Mouse (Mus musculus) frontal cortex, adult (tissue): ENCODE results near the gene Tstd2.

Experiments used
- ATAC-seq: cut with Nextera tagmentation; 2 replicates; pipeline ENCODE4 v1.9.2; 2017; ENCODE audit warnings: mild to moderate bottlenecking, moderate library complexity, mixed read lengths; ENCODE audit not compliant: low TSS enrichment

The Tstd2 gene

DNA sequence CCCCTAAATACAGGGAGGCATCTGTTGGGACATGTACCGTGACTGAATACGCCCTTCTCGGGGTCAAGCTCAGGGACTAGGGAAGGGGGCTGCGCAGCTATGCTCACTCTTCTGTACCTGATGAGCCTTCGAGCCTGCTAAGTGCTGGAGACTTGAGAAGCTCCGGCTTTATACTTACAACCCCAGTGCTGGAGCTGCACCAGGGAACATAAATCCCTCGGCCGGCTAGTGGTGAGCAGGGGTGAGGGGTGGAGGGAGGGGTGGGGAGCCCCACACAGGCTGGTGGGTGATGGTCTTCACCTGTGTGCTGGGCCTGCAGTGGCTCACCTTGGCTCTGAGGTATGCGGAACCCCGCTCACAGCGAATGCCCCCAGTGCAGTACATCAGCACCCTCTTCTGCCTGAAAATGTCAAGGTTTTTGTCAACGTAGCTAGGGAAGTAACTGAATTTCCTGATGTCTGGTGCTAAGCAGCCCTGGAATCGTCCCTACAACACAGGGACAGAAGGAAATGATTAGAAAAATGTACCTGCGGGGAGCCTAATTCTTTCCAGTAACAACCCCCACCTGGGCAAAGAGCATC lies 18.9 kb downstream of the Tstd2 start:
- no peak for ATAC-seq

DNA sequence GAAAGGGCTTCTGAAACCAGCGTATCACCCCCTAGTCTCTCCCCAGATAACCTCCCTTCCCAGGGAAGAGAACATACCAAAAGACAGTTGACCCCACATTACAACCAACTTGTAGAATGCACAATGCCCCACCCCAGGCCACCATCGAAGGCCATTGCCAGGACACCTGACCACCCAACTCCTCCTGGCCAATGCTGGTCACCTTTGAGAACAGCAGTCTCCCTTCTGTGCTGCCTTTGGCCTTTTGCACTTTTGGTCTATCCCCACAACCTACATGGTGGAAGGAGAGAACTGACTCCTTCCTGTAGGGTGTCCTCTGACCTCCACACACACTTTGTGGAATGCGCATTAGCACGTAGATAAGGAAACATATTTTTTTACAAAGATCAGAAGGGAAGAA lies 21.0 kb downstream of the Tstd2 start:
- ATAC-seq = no peak

DNA sequence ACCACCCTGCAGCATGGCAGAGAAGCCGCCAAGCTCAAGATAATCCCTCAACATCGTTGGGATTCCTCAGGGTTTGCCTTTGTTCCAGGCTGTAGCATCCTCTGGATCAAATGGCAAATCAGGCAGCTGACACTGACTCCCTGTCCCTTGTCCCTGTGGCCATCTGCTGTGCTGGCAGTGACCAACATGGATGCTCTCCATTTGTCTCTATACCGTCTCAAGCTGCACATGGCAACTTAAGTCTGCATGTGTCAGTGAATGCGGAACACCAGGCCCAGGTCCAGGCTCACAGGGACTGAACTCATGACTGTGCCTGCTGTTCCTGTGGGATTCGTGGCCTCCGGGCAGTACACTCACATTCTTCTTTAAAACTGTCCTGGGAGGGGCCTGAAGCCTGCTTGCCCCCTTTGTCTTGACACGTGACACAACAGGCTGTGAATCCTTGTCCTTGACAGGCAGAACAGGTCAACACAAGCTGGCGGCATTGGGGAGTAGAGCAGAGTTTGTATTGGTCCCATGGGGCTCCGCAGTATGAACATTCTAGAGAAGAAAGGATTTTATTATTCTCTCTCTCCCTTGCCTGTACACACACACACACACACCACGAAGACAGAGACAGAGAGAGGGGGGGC lies 21.8 kb downstream of the Tstd2 start:
- ATAC-seq = no peak

DNA sequence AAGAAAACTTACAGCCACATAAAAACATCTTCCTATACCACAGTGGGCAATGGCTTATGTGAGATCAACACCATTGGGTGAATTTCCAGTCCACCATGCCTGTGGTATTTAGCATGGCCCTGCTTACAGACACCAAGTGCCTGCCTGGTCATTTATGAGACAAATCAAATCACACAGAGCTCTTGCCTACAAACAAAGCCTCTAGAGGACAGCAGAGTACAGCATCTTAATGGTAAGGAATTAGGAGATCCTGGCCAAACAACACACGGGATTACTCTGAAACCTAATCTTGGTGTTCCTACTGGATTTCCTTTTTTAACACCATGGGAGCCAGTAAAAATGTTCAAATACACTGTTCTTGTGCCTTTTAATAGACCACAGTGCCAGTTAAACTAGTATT lies 23.2 kb downstream of the Tstd2 start:
- no peak for ATAC-seq

DNA sequence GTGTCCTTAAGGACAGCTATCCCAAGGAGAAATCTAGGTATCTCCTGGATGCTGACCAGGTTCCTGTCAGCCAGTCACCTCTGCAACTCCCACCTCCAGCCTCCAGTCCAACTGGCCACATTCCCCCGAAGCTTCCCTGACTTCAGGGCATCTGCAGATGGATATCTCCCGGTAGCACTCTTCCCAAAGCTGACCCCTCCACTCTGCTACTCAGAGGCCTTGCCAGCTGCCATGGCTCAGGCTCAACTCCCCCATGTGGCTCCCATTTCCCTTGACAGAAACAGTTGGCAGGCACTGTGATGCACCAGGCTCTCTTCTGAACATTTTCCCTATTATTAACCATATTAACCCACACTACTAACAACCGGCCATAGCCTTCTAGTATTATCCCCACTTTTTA lies 27.1 kb downstream of the Tstd2 start:
- ATAC-seq = no peak

DNA sequence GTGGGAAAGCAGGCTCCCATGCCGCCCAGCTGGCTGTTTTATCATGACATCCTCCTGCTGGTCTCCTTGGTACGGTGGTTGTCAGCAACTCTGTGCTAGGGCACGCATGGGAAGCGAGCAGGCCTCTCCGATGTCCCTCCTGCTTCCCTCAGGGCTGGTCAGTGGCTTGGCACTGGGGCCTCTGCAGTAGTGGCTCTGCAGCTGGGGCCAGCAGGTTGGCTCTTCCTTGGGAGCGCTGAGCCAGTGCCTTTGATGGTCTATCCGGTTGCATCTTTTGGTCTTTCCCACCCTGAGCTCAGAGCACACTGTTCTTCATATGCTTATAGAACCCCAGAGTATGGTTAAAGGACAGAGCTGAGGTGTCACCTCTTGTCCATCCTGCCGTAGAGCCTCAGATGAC lies 28.4 kb downstream of the Tstd2 start:
- ATAC-seq = no peak

DNA sequence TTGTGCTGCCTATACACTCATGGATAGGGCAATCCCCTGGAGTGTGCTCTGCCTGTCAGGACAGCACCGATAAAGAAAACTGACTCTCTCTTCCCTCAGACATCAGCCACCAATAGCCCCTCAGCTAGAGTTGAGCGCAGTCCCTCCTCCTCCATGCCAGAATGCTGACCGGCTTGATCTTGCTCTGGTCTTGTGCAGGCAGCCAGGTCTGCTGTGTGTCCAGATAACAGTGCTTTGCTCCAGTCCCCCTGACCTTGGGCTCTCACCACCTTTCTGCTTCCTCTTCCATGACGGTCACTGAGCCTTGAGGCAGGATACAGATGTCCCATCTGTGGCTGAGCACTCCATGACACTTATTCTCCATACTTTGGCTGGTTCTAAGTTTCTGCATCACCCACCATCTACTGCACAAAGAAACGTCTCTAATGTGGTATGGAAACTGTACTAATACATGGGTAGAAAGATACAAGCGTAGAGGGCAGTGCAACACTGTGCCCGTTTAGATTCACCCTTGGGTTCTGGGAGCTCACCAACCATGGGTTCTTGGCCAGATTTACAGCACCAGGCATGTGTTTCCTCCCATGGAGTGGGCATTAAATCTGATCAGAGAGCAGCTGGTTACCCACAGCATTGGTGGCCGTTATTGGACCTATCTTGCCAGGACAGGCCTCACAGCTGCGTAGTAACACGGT lies 36.3 kb downstream of the Tstd2 start:
- no peak for ATAC-seq

DNA sequence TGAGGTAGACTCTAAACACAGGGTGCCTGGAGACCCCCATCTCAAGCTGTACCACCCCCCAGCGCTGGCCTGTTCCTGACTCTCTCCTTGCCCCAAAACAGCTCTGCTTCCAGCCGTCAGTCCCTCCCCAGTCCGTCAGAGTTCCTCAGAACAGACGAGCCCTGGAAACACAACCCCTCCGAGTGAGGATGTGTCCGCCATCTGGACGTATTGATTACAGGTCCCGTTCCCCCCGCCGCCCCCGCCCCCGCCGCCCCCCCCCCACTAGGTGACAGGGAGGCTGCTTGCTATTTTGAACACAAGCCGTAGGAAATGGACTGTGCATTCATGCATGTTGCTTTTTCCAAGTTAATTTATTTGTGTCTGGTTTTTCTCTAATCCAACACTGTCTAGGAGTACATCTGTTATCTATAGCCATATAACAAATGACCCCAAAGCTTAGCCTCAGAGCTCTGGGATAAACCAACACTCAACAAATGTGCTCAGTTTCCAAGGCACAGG lies 37.2 kb downstream of the Tstd2 start:
- no peak for ATAC-seq

DNA sequence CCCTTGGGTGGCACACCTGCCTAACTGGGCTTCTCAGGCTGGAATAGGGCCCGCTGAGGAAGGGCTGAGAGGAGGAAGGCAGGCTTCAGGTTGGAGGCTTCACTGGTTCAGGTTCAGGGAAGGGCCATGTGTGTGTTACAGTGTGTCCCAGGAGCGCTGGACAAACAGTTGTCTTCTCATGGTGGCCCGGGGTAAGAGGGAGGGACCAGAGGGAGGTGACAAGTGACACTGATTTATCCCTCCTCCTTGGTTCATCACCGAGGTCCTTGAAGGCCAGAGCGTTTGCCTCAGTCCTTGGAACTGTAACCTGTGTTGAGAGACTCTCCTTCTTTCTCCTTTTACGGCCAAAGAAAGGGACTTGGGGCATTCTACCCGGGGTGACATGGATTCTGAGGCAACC lies 38.0 kb downstream of the Tstd2 start:
- no peak for ATAC-seq

DNA sequence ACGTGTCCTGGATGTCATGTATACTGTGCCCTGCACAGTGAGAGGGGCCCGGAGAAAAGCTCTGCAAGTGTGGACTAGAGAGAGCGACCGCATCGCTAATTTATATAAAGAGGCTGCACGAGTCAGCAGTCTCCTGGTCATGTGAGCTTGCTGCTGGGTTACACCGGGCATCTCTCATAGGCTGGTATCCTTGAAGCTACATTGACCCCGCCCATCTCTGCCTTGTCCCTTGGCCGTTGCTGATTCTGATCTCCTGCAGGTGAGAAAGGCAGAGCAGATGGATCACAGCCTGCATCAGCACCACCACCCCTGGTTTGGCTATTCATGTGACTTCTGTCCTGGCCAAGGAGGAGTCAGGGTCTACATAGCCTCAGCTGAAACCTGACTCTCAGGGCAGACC lies 39.4 kb downstream of the Tstd2 start:
- no peak for ATAC-seq

DNA sequence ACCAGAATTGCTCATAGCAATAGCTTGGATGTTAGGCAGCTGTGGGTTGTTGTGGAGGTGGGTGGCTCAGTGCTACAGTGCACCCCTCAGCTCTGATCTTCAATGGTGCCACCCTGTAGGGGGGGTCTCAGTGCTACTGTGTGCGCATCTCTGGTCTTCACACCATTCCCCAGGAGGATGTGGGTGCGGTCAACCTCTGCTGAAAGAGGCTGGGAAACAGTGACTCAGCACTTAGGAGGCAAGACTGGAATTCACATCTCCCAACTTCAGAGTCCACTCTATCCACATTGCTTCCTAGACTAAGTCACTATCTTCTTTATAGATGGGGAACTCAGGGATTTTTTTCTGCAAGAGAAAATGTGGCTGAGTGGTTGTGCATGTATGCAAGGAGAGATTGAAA lies 40.9 kb downstream of the Tstd2 start:
- ATAC-seq = no peak

DNA sequence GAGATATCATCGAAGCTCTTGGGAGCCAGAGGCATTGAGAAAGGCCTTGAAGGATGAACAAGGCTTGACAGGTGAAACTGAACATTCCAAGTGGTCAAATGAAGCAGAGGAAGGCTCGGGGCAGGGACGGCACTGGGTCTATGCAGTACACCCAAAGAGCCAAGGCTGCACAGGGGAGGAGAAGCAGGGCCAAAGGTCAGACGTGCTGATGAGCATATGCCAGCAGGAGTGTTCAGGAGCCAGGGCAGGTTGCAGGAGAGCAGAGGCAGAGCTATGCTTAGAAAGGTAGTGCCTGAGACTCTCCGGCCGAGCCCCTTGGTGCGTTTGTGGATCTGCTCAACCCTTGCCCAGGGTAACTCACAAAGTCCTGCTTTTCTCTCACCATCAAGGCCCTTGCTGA lies 41.9 kb downstream of the Tstd2 start:
- ATAC-seq = no peak

DNA sequence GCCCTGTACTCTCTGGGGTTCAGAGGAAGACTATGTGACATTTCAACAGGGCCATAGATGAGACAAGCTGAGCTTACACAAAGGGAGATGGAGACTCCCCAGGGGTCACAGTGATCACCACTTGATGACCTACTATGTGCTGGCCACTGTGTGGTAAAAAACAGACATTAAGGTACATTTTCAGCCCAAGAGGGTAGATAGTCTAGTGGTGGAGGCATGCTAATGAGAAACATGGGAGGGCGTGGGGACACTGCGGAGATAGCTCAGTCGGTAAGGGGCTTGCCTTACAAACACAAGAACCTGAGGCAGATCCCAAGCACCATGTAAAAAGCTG lies 42.7 kb downstream of the Tstd2 start:
- no peak for ATAC-seq

DNA sequence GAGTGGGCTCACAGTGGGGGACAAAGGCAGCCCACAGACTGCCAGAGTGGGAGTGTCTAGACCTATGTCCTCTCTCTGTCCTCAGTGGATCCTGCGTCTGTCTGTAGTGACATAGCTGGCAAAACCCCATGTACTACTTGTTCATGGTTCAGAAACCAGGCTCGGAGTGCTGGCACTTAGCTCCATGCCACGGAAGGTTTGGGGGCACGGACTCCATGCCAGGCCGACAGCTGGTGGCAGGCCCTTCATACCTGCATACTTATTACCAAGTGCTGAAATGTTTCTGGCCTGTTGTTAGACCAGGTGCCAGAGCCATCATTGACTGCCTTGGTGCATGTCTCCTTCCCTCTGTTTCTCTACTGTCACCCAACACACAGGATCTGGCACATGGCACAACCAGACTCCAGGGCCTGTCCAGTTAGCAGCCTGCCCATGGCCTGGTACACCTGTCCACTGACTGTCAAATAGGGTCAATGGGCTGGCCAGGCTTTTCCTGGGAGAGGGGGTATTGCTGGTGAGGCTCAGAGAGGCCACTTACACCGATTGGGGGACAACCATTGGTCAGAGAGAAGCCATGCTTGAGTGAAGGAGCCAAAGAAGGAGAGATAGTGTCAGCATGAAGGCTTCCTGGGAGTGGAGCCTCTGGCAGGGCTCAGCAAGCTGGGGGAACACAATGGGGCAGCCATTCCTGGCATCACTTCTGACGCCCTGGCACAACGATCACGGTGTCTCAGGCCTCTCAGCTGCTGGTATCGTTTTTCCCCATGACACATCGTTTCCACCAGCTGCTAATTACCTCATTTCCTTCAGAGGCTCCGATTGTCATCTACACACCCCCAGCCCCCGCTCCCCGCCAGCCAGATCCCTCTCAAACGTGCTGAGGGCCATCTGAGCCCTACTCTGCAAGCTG lies 43.3 kb downstream of the Tstd2 start:
- ATAC-seq = peak; percentile 22

DNA sequence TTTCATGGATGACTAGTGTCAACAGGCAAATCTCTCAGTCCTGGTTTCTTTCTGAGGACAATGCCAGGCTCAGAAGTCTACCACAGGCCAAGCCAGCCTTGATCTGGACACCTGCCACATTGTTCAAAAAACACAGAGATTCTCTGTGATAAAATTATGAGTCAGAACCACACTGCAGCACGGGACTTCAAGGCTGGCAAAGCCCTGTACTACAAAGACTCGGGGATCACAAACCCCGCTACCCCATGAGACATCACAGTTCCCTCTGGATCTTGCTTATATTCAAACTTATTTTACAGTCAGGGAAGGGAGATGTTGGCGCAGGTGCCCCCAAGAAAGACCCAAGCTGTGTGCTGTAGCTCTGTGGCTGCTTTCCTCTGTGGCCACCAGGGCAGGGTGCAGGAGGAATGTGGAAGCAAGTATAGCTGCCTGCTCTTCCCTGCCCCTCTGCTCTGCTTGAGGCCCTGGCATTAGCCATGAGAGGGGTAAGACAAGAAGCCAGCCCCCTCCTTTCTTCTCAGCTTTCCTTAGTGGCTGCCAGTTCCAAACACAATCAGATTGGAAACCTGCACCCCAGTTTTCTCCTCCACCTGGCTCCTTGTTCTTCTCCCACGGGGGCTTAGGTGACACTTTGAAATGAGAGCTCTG lies 45.9 kb downstream of the Tstd2 start:
- peak; percentile 7; the same call in 1 of the 2 replicates for ATAC-seq

DNA sequence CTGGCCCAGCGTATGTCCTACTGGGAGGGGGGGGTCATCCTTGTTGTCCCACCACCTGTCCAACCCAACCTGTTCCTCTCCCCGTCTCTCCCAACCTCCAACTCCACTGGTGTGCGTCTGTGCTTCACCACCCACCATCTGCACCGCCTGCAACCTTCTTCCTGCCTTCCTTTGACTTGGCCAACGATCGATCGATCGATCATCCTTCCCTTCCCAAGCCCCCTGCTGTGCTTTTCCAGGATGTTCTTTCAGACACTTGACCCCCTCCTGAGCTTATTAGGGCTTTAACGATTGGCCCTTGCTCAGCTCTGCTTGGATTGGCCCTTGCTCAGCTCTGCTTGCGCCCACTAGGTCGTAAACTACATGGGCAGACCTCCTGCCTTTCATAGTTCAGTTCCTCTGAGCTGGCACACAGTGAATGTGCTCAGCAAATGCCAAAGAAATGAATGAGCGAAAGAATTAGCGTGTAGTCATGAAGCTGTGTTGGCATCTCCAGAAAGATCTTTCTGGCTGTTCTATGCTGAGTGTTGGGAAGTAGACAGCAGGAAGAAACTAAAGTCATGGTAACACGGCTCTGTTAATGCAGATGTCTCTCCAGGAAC lies 48.9 kb downstream of the Tstd2 start:
- no peak for ATAC-seq

DNA sequence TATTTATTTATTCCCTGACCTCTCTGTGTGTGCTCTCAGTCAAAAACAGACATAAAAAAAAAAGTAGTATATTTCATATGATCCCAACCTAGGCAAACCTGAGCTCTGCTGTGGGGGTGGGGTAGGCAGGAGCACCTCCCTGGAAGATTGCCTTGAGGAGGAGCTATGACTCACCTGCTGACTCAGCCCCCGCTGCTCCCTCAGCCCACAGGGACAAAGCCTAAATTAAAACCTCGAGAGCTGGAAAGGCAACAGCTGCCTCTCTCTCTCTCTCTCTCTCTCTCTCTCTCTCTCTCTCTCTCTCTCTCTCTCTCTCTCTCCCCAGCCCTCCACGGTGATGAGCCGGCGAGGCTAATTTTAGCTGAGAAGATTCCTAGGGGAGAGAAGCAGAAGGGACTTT lies 50.6 kb downstream of the Tstd2 start:
- ATAC-seq = peak; percentile 35

DNA sequence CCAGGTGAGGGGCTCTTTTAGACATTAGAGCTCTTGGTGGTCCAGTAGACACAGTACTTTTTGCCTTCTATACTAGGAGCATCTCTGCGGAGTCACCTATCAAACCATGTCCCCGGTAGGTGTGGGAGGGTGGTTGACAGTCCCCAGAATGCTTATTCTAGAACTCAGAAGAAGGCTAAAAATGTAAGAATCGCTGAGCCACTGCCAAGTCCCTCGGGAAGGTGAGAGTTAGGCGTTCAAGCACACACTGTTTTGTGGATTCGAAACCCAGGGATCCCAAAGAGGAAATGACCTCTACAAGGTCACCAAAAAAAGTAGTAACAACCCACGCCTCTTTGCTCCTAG lies 51.1 kb downstream of the Tstd2 start:
- ATAC-seq = peak; percentile 51

DNA sequence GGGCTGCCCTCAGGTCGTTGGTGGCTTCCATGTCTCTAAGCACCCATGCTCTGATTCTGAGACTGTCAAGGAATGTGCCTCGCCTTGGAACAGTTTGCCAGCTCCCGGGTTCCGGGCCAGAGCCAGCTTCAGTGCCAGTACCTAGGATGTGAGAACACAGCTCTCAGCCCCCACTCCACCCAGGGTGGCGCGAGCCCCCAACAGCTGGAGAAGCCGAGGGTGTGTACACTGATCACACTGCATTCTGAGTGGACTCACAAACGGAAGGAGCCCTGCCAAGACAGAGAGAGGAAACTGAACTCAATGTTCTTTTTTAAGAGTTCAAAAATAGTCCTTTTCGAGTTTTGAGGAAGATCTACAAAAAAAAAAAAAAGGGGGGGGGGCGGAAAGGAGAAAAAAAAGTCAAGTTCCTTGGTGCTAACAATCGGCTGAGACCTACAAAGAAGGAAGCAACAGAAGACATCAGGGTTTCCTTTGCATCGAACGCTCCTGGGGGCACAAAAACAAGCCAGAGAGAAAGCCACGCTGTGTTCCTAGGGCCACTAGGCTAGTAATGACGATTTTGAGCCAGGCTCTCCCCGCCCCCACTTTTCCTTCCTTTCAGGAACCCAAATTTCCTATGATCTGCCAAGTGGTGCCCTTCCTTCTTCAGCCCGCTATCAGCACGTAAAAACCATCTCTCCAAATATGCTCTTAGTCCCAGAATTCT lies 51.6 kb downstream of the Tstd2 start:
- peak; percentile 62 for ATAC-seq

DNA sequence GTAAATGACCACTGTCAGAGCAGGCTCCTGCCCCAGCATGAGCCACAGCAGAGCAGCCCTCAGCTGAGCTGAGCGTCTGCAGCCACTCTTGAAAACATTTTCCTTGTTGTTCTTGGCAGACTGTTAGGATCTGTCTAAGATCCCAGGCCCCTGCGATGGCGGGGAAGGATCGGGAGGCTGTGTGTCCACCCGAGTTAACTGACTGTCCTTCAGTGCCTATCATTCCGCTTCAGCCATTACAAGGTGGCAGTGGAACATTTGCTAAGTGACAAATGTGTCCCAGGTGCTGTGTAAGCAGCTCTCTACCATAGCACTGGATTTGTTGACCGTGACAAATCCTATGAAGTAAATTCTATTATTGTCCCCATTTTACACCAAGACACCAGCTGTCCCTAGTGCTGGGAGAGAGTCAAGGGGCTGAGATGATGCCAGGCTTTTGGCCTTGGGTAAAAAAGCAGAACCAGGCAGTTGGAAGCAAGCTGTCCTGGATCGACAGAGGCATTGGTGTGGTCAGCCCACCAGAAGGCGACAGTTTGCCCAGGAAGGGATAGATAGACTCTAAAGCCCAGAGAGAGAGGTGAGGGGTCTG lies 53.2 kb downstream of the Tstd2 start:
- ATAC-seq = no peak
